Mouse (Mus musculus): Measurements from ENCODE around the gene Gm11397.
"Not testable (repeated sequence)": the region's sequence is repeated elsewhere in the genome, so short reads cannot be mapped to it uniquely, and the experiment has no call there.

DNA sequence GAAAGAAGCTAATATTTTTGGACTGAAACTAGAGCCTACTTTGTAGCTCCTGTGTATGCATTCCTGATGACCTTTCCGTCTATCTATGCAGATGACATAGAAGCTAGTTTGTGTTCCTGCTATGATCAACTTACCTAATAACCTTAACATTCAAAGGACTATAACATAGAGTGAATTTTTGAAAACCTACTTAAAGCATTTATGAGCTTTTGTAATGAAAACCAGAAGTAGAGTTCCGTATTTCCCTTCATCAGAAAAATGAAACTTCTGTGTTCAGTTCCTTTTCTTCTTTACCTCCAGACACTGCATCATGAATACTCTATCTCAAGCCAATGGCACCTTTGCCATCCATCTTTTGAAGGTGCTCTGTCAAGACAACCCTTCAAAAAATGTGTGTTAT lies at the start of gene Gm11397:
- not testable (repeated sequence) for TF ChIP-seq POLR2A (IDR thresholded peaks at IDR 0.05; ENCODE audit: low read depth, low read length); CTCF (conservative IDR thresholded peaks at IDR 0.05; ENCODE audit: insufficient read depth, insufficient read length, low read depth, low read length)
